ENCODE assay signal across 9 mouse cellular contexts in the genomic region with DNA sequence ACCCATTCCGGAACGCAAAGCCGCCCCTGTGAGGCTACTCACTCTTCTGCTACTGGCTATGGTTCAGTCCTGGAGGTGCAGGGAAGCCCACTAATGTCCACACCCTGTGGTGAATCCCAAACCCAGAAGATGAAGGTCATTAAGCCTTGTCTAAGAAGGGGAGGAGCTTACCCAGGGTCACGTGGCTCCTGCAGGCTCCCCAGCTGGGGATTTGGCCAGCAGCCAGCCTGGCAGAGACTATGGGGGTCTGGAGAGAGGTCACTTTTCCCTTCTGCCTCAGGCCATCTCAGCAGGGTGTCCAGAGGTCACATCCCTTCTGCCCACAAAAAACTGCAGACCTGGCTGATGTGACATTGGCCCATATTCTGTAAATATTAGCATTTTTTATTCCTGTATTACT.
DNase-seq lines count a peak whose midpoint lies in the region; ATAC-seq lines count a peak whose summit lies in the region.
"Had no signal": no experiment of that assay in that cellular context is flagged by ENCODE, and none has a peak within 500 bp of the region (broad histone marks: within the 10 kb centered on the region; RNA-seq: fewer than 3 reads in every experiment).

No protein-coding gene starts in this region.

- H3K36me3 ChIP-seq in hindbrain, embryonic 10.5 days, result no peaks in the 10 kb centered on the region
- no peaks in the 10 kb centered on the region for H3K36me3 ChIP-seq in hindbrain, embryonic 14.5 days (replicated peaks; ENCODE audit: control insufficient read depth, insufficient read depth)
- H3K36me3 ChIP-seq in midbrain, embryonic 10.5 days, result no peaks in the 10 kb centered on the region
- H3K36me3 ChIP-seq in midbrain, embryonic 11.5 days (ENCODE audit: control insufficient read depth, insufficient read depth, low read length), result no peaks in the 10 kb centered on the region
- H3K36me3 ChIP-seq in intestine, embryonic 16.5 days (ENCODE audit: control insufficient read depth, insufficient read depth, low read length), result no peaks in the 10 kb centered on the region
- no peaks in the 10 kb centered on the region for H3K36me3 ChIP-seq in stomach, embryonic 16.5 days (ENCODE audit: control insufficient read depth, insufficient read depth, low read length)
- H3K36me3 ChIP-seq: neural tube, embryonic 13.5 days had no signal

- peak; percentile 51 for DNase-seq in hindbrain, embryonic 10.5 days (ENCODE audit: low spot score)
- DNase-seq in hindbrain, embryonic 14.5 days (ENCODE audit: low spot score), result no peak
- DNase-seq in midbrain, embryonic 10.5 days (ENCODE audit: low spot score), result peak; percentile 28
- no peak for DNase-seq in midbrain, embryonic 11.5 days (ENCODE audit: low spot score, missing footprints)
- no peak for DNase-seq in adrenal gland, postnatal 25 days
- DNase-seq: cerebellum, adult 9-11 months had no signal

- no peaks in the 10 kb centered on the region for H3K9me3 ChIP-seq in hindbrain, embryonic 10.5 days
- H3K9me3 ChIP-seq in hindbrain, embryonic 14.5 days (ENCODE audit: control insufficient read depth, low read length), result no peaks in the 10 kb centered on the region
- no peaks in the 10 kb centered on the region for H3K9me3 ChIP-seq in midbrain, embryonic 10.5 days (replicated peaks)
- H3K9me3 ChIP-seq in midbrain, embryonic 11.5 days (ENCODE audit: control insufficient read depth, low read length), result no peaks in the 10 kb centered on the region
- H3K9me3 ChIP-seq in intestine, embryonic 16.5 days (ENCODE audit: control insufficient read depth, low read length), result no peaks in the 10 kb centered on the region
- H3K9me3 ChIP-seq in stomach, embryonic 16.5 days (replicated peaks; ENCODE audit: control insufficient read depth, low read length), result no peaks in the 10 kb centered on the region
- H3K9me3 ChIP-seq: neural tube, embryonic 13.5 days had no signal

- no peak overlapping the region for H3K27ac ChIP-seq in hindbrain, embryonic 10.5 days
- no peak overlapping the region for H3K27ac ChIP-seq in hindbrain, embryonic 14.5 days
- no peak overlapping the region for H3K27ac ChIP-seq in midbrain, embryonic 10.5 days (replicated peaks)
- no peak overlapping the region for H3K27ac ChIP-seq in midbrain, embryonic 11.5 days (ENCODE audit: low read depth, low read length)
- H3K27ac ChIP-seq in intestine, embryonic 16.5 days (ENCODE audit: low read length), result 0 out of 2 replicates have a peak overlapping the region, but pooled peaks have one; percentile 17
- peak overlapping the region; percentile 18; the same call in 1 of the 2 replicates for H3K27ac ChIP-seq in stomach, embryonic 16.5 days (ENCODE audit: low read length)
- H3K27ac ChIP-seq: neural tube, embryonic 13.5 days had no signal

- 30% methylated on average over 4 of the region's 4 CpGs for WGBS in hindbrain, embryonic 10.5 days
- WGBS in hindbrain, embryonic 14.5 days, result 36% methylated on average over 4 of the region's 4 CpGs
- 34% methylated on average over 4 of the region's 4 CpGs for WGBS in midbrain, embryonic 10.5 days
- WGBS in midbrain, embryonic 11.5 days, result 20% methylated on average over 4 of the region's 4 CpGs
- WGBS in intestine, embryonic 16.5 days, result 18% methylated on average over 4 of the region's 4 CpGs
- WGBS in stomach, embryonic 16.5 days, result 16% methylated on average over 4 of the region's 4 CpGs

- H3K4me3 ChIP-seq in hindbrain, embryonic 10.5 days, result no peak overlapping the region
- no peak overlapping the region for H3K4me3 ChIP-seq in hindbrain, embryonic 14.5 days (replicated peaks; ENCODE audit: low read length)
- H3K4me3 ChIP-seq in midbrain, embryonic 10.5 days, result no peak overlapping the region
- H3K4me3 ChIP-seq in midbrain, embryonic 11.5 days (ENCODE audit: low read depth, low read length), result no peak overlapping the region
- no peak overlapping the region for H3K4me3 ChIP-seq in intestine, embryonic 16.5 days (ENCODE audit: low read length)
- H3K4me3 ChIP-seq in stomach, embryonic 16.5 days (replicated peaks; ENCODE audit: low read length), result no peak overlapping the region
- H3K4me3 ChIP-seq: neural tube, embryonic 13.5 days had no signal

- ATAC-seq in hindbrain, embryonic 14.5 days (ENCODE audit: low FRiP score), result no peak
- ATAC-seq in midbrain, embryonic 11.5 days (ENCODE audit: low FRiP score), result no peak
- ATAC-seq in intestine, embryonic 16.5 days, result peak; percentile 14
- peak; percentile 39; the same call in 1 of the 2 replicates for ATAC-seq in stomach, embryonic 16.5 days (ENCODE audit: insufficient read depth, low FRiP score)

- no peaks in the 10 kb centered on the region for H3K27me3 ChIP-seq in hindbrain, embryonic 10.5 days (ENCODE audit: insufficient read depth, poor library complexity, severe bottlenecking)
- H3K27me3 ChIP-seq in hindbrain, embryonic 14.5 days (ENCODE audit: control insufficient read depth, insufficient read depth, low read length), result peaks cover 5% of the 10 kb centered on the region; the same call in 1 of the 2 replicates
- H3K27me3 ChIP-seq in midbrain, embryonic 10.5 days (ENCODE audit: low read depth, poor library complexity, severe bottlenecking), result 0 out of 2 replicates have a peak, but pooled peaks cover 4% of the 10 kb centered on the region
- H3K27me3 ChIP-seq in midbrain, embryonic 11.5 days (ENCODE audit: control insufficient read depth, insufficient read depth, low read length), result no peaks in the 10 kb centered on the region
- no peaks in the 10 kb centered on the region for H3K27me3 ChIP-seq in intestine, embryonic 16.5 days (replicated peaks; ENCODE audit: control insufficient read depth, insufficient read depth, low read length)
- no peaks in the 10 kb centered on the region for H3K27me3 ChIP-seq in stomach, embryonic 16.5 days (ENCODE audit: control insufficient read depth, insufficient read depth, low read length)

- no peak overlapping the region for H3K4me2 ChIP-seq in hindbrain, embryonic 14.5 days (replicated peaks)
- H3K4me2 ChIP-seq in midbrain, embryonic 11.5 days, result no peak overlapping the region
- no peak overlapping the region for H3K4me2 ChIP-seq in intestine, embryonic 16.5 days (ENCODE audit: low read depth, low read length)
- H3K4me2 ChIP-seq in stomach, embryonic 16.5 days (ENCODE audit: low read depth, low read length), result no peak overlapping the region
- H3K4me2 ChIP-seq: neural tube, embryonic 13.5 days had no signal

- H3K4me1 ChIP-seq in hindbrain, embryonic 10.5 days (replicated peaks), result peaks cover 24% of the 10 kb centered on the region
- peaks cover 5% of the 10 kb centered on the region; the same call in 1 of the 2 replicates for H3K4me1 ChIP-seq in hindbrain, embryonic 14.5 days (replicated peaks; ENCODE audit: control insufficient read depth, insufficient read depth, low read length)
- H3K4me1 ChIP-seq in midbrain, embryonic 10.5 days, result peaks cover 21% of the 10 kb centered on the region
- peaks cover 3% of the 10 kb centered on the region; the same call in 1 of the 2 replicates for H3K4me1 ChIP-seq in midbrain, embryonic 11.5 days (ENCODE audit: control insufficient read depth, insufficient read depth, low read length)
- peaks cover 13% of the 10 kb centered on the region for H3K4me1 ChIP-seq in intestine, embryonic 16.5 days (ENCODE audit: control insufficient read depth, insufficient read depth, low read length)
- H3K4me1 ChIP-seq in stomach, embryonic 16.5 days (ENCODE audit: control insufficient read depth, insufficient read depth, low read length), result peaks cover 17% of the 10 kb centered on the region

- H3K9ac ChIP-seq in hindbrain, embryonic 14.5 days, result no peak overlapping the region
- no peak overlapping the region for H3K9ac ChIP-seq in midbrain, embryonic 11.5 days (ENCODE audit: low read length)
- no peak overlapping the region for H3K9ac ChIP-seq in intestine, embryonic 16.5 days (ENCODE audit: low read depth, low read length)
- no peak overlapping the region; the same call in 1 of the 2 replicates for H3K9ac ChIP-seq in stomach, embryonic 16.5 days (ENCODE audit: low read length)
- H3K9ac ChIP-seq: neural tube, embryonic 13.5 days had no signal

Comparison
In these comparisons a context has a peak if more than half of its experiments do, and no peak if none do; other contexts are left out.
1. DNase-seq: peak in hindbrain, embryonic 10.5 days (single experiment) and midbrain, embryonic 10.5 days (single experiment); none in hindbrain, embryonic 14.5 days (single experiment), midbrain, embryonic 11.5 days (single experiment) and adrenal gland, postnatal 25 days (single experiment).
2. H3K27ac ChIP-seq: peak in intestine, embryonic 16.5 days (single experiment) and stomach, embryonic 16.5 days (single experiment); none in hindbrain, embryonic 10.5 days (single experiment), hindbrain, embryonic 14.5 days (single experiment), midbrain, embryonic 10.5 days (single experiment) and midbrain, embryonic 11.5 days (single experiment).
3. ATAC-seq: peak in intestine, embryonic 16.5 days (single experiment) and stomach, embryonic 16.5 days (single experiment); none in hindbrain, embryonic 14.5 days (single experiment) and midbrain, embryonic 11.5 days (single experiment).